Mouse (Mus musculus): ENCODE data around the gene Tacc2. TPM values are rescaled to one million over a fixed set of nuclear protein-coding genes. Genes with fewer than 3 reads are reported as not detected.
"Not testable (repeated sequence)": the region's sequence is repeated elsewhere in the genome, so short reads cannot be mapped to it uniquely, and the experiment has no call there.

Tacc2 gene
- polyA plus RNA-seq, 1 experiment, result not detected

DNA sequence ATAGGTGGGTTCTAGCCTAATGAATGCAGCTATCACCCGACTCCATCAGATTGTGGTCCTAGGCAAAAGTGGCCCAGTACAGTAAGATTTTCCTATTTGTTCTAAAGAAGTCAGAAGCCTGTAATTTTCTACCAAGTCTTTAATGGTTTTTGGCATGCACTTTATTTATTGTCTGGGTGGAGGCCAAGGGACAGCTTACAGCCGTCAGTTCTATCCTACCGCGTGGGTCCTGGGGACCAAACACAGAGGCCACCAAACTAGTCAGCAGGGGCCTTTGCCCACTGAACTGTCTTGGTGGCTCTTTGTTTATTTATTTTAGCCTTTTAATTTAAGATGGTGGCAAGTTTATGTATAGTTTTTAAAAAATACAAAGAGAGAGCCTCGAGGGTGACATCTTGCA is 1.4 kb downstream of the Tacc2 start:
- no peaks in the 10 kb centered on the region for H3K4me1 ChIP-seq (ENCODE audit: control insufficient read depth, insufficient read depth, low read length)
- no peak overlapping the region for H3K27ac ChIP-seq (ENCODE audit: insufficient read depth, low read depth, low read length)
- 67% methylated on average over 5 of the region's 5 CpGs for WGBS
- TF ChIP-seq CTCF (IDR thresholded peaks at IDR 0.05; ENCODE audit: insufficient read depth, low read depth, low read length) (no peak), POLR2A (IDR thresholded peaks at IDR 0.05; ENCODE audit: insufficient read depth, low read depth, low read length) (no peak)
- no peak overlapping the region for H3K4me3 ChIP-seq (ENCODE audit: insufficient read depth, low read depth, low read length)

DNA sequence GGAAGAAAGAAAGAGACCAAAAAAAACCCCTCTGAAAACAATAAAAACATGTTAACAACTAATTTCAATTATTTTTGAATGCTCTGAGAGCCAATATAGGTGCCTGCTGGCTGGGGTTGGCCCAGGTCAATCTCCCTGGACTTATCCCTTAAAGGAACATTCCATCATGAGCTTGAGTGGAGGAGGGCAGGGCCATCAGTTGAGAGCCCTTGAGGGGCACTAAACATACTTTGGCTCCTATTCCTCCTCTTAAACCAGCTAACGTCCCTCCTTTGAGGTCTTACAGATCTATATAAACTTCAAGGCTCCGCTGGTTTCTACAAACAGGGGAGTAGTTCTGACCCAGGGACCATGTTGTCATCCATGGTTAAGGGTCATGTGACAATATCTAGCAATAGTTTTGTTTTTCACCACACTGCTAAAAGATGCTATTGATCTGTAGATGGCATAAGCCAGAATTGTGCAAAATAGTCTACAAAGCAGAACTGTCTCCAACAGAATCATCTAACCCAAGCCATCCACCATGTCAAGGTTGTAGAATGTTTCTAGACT is 9.4 kb downstream of the Tacc2 start:
- H3K4me1 ChIP-seq (ENCODE audit: control insufficient read depth, insufficient read depth, low read length), result no peaks in the 10 kb centered on the region
- H3K4me3 ChIP-seq (ENCODE audit: insufficient read depth, low read depth, low read length), result no peak overlapping the region
- H3K27ac ChIP-seq (ENCODE audit: insufficient read depth, low read depth, low read length), result no peak overlapping the region
- TF ChIP-seq POLR2A (IDR thresholded peaks at IDR 0.05; ENCODE audit: insufficient read depth, low read depth, low read length) (no peak), CTCF (IDR thresholded peaks at IDR 0.05; ENCODE audit: insufficient read depth, low read depth, low read length) (no peak)
- 88% methylated on average over 2 of the region's 2 CpGs for WGBS

DNA sequence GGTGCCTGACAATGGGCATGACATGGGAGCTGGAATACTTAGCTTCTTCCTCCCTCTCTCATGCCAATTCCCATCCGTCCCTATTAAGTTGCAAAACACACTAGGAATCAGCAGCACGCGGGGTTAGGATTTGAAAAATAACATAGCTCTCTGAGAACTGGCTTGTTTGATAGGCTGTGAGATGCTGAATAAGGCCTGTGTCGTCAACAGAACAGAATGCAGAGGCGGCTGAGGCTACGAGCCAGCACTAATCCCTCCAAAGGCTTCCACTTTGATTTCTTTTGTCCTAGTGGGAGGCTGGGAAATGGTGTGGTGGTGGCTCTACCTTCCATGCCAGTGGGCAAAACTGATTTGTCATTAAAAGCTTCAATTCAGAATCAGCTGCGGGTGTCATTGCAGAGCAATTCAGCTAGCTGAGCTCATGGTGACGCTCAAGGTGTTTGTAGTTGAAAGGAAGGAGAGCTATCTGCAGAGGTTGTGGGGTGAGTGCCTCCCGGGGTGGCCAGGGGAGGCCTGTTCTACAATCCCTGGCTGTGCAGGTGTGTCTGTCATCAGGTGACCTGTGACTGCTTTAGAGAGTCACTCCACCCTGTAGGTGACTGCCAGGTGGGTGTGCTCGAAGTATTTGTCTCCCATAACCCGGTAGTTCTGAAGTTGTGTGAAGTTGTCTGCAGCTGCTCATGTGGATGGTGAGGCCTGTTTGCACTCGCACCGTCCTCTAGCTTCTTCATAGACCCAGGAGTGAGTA is 13.0 kb downstream of the Tacc2 start:
- WGBS, result 60% methylated on average over 13 of the region's 13 CpGs
- Histone ChIP-seq H3K27ac (ENCODE audit: insufficient read depth, low read depth, low read length) (no peak overlapping the region), H3K4me3 (ENCODE audit: insufficient read depth, low read depth, low read length) (no peak overlapping the region), H3K4me1 (ENCODE audit: control insufficient read depth, insufficient read depth, low read length) (no peaks in the 10 kb centered on the region)
- TF ChIP-seq POLR2A (IDR thresholded peaks at IDR 0.05; ENCODE audit: insufficient read depth, low read depth, low read length) (no peak), CTCF (IDR thresholded peaks at IDR 0.05; ENCODE audit: insufficient read depth, low read depth, low read length) (no peak)

DNA sequence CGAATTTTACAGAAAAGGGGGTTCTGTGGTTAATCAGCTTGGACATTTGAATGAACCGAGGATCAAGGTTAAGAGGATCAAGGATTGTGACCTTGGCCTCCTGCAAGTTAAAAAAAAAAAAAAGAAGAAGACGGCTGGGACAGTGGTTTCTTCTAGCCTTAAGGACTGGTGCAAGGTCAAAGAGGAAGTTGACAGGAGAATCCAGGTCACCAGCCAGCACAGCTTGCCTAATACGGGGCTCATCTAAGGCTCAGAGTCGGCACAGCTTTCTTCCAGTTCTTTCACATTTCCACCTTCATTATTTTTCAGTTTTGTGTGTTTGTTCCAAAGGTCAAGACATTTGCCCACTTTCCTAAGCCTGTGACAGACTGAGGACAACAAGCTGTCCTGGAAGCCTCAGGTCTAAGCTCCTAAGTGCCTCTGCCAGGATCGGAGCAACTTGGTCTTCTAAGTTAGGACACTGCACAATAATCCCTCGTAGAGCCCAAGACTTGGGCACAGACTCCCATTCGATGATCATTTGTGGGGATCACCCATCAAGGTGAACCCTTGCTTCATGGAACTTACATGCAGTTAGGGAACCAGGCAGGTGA is 13.7 kb downstream of the Tacc2 start:
- TF ChIP-seq POLR2A (IDR thresholded peaks at IDR 0.05; ENCODE audit: insufficient read depth, low read depth, low read length) (no peak), CTCF (IDR thresholded peaks at IDR 0.05; ENCODE audit: insufficient read depth, low read depth, low read length) (no peak)
- no peak overlapping the region for H3K27ac ChIP-seq (ENCODE audit: insufficient read depth, low read depth, low read length)
- no peak overlapping the region for H3K4me3 ChIP-seq (ENCODE audit: insufficient read depth, low read depth, low read length)
- H3K4me1 ChIP-seq (ENCODE audit: control insufficient read depth, insufficient read depth, low read length), result no peaks in the 10 kb centered on the region
- WGBS, result 76% methylated on average over 8 of the region's 8 CpGs

- WGBS, result no CpG with 5 or more reads among the region's 11 CpGs
- H3K27ac ChIP-seq (ENCODE audit: insufficient read depth, low read depth, low read length); H3K4me1 ChIP-seq (ENCODE audit: control insufficient read depth, insufficient read depth, low read length); H3K4me3 ChIP-seq (ENCODE audit: insufficient read depth, low read depth, low read length): not testable (repeated sequence)
Measured at GRCm38 (mm10) chr7:130592975-130593374, 15.7 kb downstream of the Tacc2 start.

DNA sequence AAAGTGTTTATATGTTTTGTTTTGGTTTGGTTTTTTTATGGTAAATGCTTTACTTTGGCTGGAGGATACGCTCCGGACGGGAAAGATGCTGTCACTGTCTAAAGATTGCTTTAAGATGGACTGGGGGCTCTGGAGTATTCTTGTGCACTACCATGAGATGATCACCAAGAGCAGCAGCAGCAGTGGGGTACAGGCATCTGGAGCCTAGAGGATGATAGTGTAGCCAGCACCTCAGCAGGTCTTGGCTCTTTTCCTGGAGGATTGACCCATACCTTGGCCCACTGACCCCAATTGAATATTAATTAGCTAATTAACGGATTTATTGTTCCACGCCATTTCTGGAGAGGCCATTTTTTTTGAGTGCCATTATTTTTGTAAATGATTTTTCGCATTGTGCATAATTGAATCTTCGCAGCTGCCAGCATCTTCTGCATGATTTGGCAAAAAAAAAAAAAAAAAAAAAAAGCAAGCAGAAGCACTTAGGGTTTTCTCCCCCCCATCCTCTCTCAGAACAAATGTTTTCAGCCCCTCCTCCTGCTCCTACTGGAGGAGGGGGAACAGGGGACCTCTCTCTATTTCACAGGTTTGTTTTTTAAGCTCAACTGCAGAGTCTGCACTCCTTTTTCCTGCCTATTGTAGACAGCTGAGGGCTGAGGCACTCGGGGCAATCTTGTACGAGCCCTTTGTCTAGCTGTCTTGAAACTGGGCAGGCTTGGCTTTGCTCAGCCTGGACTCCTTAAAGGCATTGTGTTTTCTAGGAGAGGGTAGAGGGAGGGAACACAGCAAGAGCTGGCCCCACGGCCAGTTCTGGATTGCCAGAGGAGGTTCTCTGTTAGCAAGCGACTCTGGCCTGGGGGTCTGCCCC is 16.4 kb downstream of the Tacc2 start:
- not testable (repeated sequence) for H3K4me3 ChIP-seq (ENCODE audit: insufficient read depth, low read depth, low read length)
- 56% methylated on average over 9 of the region's 11 CpGs for WGBS

DNA sequence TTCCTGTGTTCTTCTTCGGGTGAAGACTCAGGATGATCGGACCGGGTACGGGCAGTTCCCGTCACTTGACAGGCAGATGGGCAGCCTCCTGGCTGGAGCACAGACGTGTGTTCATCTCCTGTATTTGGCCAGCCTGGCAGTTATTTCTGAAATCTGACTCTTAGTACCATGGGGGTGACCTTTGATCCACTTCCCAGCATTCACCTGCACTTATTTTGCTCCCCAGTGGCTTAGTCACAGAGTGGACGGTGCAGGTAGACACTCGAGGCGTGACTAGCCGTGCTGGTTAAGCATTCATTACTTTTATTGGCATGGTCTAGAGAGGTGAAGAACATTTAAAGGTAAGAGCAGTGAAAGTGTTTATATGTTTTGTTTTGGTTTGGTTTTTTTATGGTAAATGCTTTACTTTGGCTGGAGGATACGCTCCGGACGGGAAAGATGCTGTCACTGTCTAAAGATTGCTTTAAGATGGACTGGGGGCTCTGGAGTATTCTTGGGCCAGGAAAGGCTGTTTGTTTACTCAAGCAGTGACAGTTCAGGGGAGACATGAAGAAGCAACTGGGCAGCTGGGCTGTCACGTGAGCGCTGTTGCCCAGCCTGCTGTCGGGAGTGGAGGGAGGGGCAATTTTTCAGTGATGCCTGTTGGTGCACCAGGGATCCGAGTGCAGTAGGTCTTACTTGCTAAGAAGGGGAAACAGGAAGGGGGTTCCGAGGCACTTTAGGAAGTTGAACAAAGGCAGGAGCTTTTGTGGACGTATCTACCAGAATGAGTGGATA is 19.0 kb downstream of the Tacc2 start:
- 67% methylated on average over 9 of the region's 19 CpGs for WGBS
- not testable (repeated sequence) for H3K4me3 ChIP-seq (ENCODE audit: insufficient read depth, low read depth, low read length); H3K27ac ChIP-seq (ENCODE audit: insufficient read depth, low read depth, low read length); H3K4me1 ChIP-seq (ENCODE audit: control insufficient read depth, insufficient read depth, low read length)

More for the DNA sequence above, 16.4 kb downstream of the Tacc2 start:
- H3K27ac ChIP-seq (ENCODE audit: insufficient read depth, low read depth, low read length); H3K4me1 ChIP-seq (ENCODE audit: control insufficient read depth, insufficient read depth, low read length): not testable (repeated sequence)

- H3K27ac ChIP-seq (ENCODE audit: insufficient read depth, low read depth, low read length), result no peak overlapping the region
- no peak overlapping the region for H3K4me3 ChIP-seq (ENCODE audit: insufficient read depth, low read depth, low read length)
- peaks cover 5% of the 10 kb centered on the region; the same call in 1 of the 2 replicates for H3K4me1 ChIP-seq (ENCODE audit: control insufficient read depth, insufficient read depth, low read length)
- 61% methylated on average over 6 of the region's 6 CpGs for WGBS
- TF ChIP-seq CTCF (IDR thresholded peaks at IDR 0.05; ENCODE audit: insufficient read depth, low read depth, low read length) (no peak), POLR2A (IDR thresholded peaks at IDR 0.05; ENCODE audit: insufficient read depth, low read depth, low read length) (no peak)
Measured at GRCm38 (mm10) chr7:130597546-130597945, 20.3 kb downstream of the Tacc2 start.
